Mouse (Mus musculus): Measurements from ENCODE around the gene Ntm. TPM values are rescaled to one million over a fixed set of nuclear protein-coding genes. Genes with fewer than 3 reads are reported as not detected.

Ntm gene
- polyA plus RNA-seq, 1 experiment from 2014 or later: 267 TPM

- no peak overlapping the region for H3K27ac ChIP-seq (ENCODE audit: low read length)
- H3K4me1 ChIP-seq (ENCODE audit: control insufficient read depth, insufficient read depth, low read length): 0 out of 2 replicates have a peak, but pooled peaks cover under 1% of the 10 kb centered on the region
- no peaks in the 10 kb centered on the region for H3K27me3 ChIP-seq (ENCODE audit: control insufficient read depth, insufficient read depth, low read depth, low read length)
- no peaks in the 10 kb centered on the region for H3K9me3 ChIP-seq (replicated peaks; ENCODE audit: control insufficient read depth, low read length, poor library complexity, severe bottlenecking)
- no peak overlapping the region for H3K4me3 ChIP-seq (ENCODE audit: low read depth, low read length)
- no peak overlapping the region for H3K9ac ChIP-seq (ENCODE audit: low read depth, low read length)
- WGBS: 60% methylated on average over 10 of the region's 10 CpGs
- H3K36me3 ChIP-seq (ENCODE audit: control insufficient read depth, insufficient read depth, low read length): no peaks in the 10 kb centered on the region
- no peak for ATAC-seq
- no peak overlapping the region for H3K4me2 ChIP-seq (ENCODE audit: low read length)
Observed at GRCm38 (mm10) chr9:29791199-29791915, 171.6 kb downstream of the Ntm start.

GRCm38 (mm10) chr9:29790017-29790416 lies 172.9 kb downstream of the Ntm start:
- no peaks in the 10 kb centered on the region for H3K4me1 ChIP-seq (ENCODE audit: control insufficient read depth, insufficient read depth, low read length)
- no peak overlapping the region for H3K27ac ChIP-seq (ENCODE audit: low read length)
- H3K9ac ChIP-seq (ENCODE audit: low read depth, low read length): no peak overlapping the region
- H3K4me3 ChIP-seq (ENCODE audit: low read depth, low read length): no peak overlapping the region
- 86% methylated on average over 4 of the region's 4 CpGs for WGBS
- no peaks in the 10 kb centered on the region for H3K27me3 ChIP-seq (ENCODE audit: control insufficient read depth, insufficient read depth, low read depth, low read length)
- H3K4me2 ChIP-seq (ENCODE audit: low read length): no peak overlapping the region
- ATAC-seq: no peak
- H3K9me3 ChIP-seq (replicated peaks; ENCODE audit: control insufficient read depth, low read length, poor library complexity, severe bottlenecking): no peaks in the 10 kb centered on the region
- no peaks in the 10 kb centered on the region for H3K36me3 ChIP-seq (ENCODE audit: control insufficient read depth, insufficient read depth, low read length)

GRCm38 (mm10) chr9:29788855-29789254 lies 174.1 kb downstream of the Ntm start:
- ATAC-seq: no peak
- Histone ChIP-seq H3K4me2 (ENCODE audit: low read length) (no peak overlapping the region), H3K4me3 (ENCODE audit: low read depth, low read length) (no peak overlapping the region), H3K9me3 (replicated peaks; ENCODE audit: control insufficient read depth, low read length, poor library complexity, severe bottlenecking) (no peaks in the 10 kb centered on the region), H3K27ac (ENCODE audit: low read length) (no peak overlapping the region), H3K36me3 (ENCODE audit: control insufficient read depth, insufficient read depth, low read length) (no peaks in the 10 kb centered on the region), H3K9ac (ENCODE audit: low read depth, low read length) (no peak overlapping the region), H3K4me1 (ENCODE audit: control insufficient read depth, insufficient read depth, low read length) (no peaks in the 10 kb centered on the region), H3K27me3 (ENCODE audit: control insufficient read depth, insufficient read depth, low read depth, low read length) (no peaks in the 10 kb centered on the region)
- 90% methylated on average over 9 of the region's 9 CpGs for WGBS

GRCm38 (mm10) chr9:29787408-29787807 lies 175.5 kb downstream of the Ntm start:
- Histone ChIP-seq H3K36me3 (ENCODE audit: control insufficient read depth, insufficient read depth, low read length) (no peaks in the 10 kb centered on the region), H3K9me3 (replicated peaks; ENCODE audit: control insufficient read depth, low read length, poor library complexity, severe bottlenecking) (no peaks in the 10 kb centered on the region), H3K27ac (ENCODE audit: low read length) (no peak overlapping the region), H3K9ac (ENCODE audit: low read depth, low read length) (no peak overlapping the region), H3K4me3 (ENCODE audit: low read depth, low read length) (no peak overlapping the region), H3K27me3 (ENCODE audit: control insufficient read depth, insufficient read depth, low read depth, low read length) (no peaks in the 10 kb centered on the region), H3K4me1 (ENCODE audit: control insufficient read depth, insufficient read depth, low read length) (no peaks in the 10 kb centered on the region), H3K4me2 (ENCODE audit: low read length) (no peak overlapping the region)
- 85% methylated on average over 4 of the region's 4 CpGs for WGBS
- ATAC-seq: no peak

- WGBS: 91% methylated on average over 4 of the region's 4 CpGs
- Histone ChIP-seq H3K36me3 (ENCODE audit: control insufficient read depth, insufficient read depth, low read length) (no peaks in the 10 kb centered on the region), H3K9me3 (replicated peaks; ENCODE audit: control insufficient read depth, low read length, poor library complexity, severe bottlenecking) (no peaks in the 10 kb centered on the region), H3K4me1 (ENCODE audit: control insufficient read depth, insufficient read depth, low read length) (no peaks in the 10 kb centered on the region), H3K9ac (ENCODE audit: low read depth, low read length) (no peak overlapping the region), H3K4me3 (ENCODE audit: low read depth, low read length) (no peak overlapping the region), H3K27me3 (ENCODE audit: control insufficient read depth, insufficient read depth, low read depth, low read length) (no peaks in the 10 kb centered on the region), H3K27ac (ENCODE audit: low read length) (no peak overlapping the region), H3K4me2 (ENCODE audit: low read length) (no peak overlapping the region)
- no peak for ATAC-seq
Observed at GRCm38 (mm10) chr9:29782697-29783096, 180.2 kb downstream of the Ntm start.

GRCm38 (mm10) chr9:29779739-29780138 lies 183.2 kb downstream of the Ntm start:
- no peak overlapping the region for H3K27ac ChIP-seq (ENCODE audit: low read length)
- no peak overlapping the region for H3K9ac ChIP-seq (ENCODE audit: low read depth, low read length)
- H3K4me3 ChIP-seq (ENCODE audit: low read depth, low read length): no peak overlapping the region
- H3K36me3 ChIP-seq (ENCODE audit: control insufficient read depth, insufficient read depth, low read length): no peaks in the 10 kb centered on the region
- H3K4me1 ChIP-seq (ENCODE audit: control insufficient read depth, insufficient read depth, low read length): no peaks in the 10 kb centered on the region
- 82% methylated on average over 7 of the region's 7 CpGs for WGBS
- no peaks in the 10 kb centered on the region for H3K27me3 ChIP-seq (ENCODE audit: control insufficient read depth, insufficient read depth, low read depth, low read length)
- ATAC-seq: no peak
- H3K4me2 ChIP-seq (ENCODE audit: low read length): no peak overlapping the region
- H3K9me3 ChIP-seq (replicated peaks; ENCODE audit: control insufficient read depth, low read length, poor library complexity, severe bottlenecking): no peaks in the 10 kb centered on the region

GRCm38 (mm10) chr9:29776951-29777350 lies 186.0 kb downstream of the Ntm start:
- H3K27me3 ChIP-seq (ENCODE audit: control insufficient read depth, insufficient read depth, low read depth, low read length): no peaks in the 10 kb centered on the region
- no peak overlapping the region for H3K4me3 ChIP-seq (ENCODE audit: low read depth, low read length)
- no peak overlapping the region for H3K9ac ChIP-seq (ENCODE audit: low read depth, low read length)
- peaks cover 4% of the 10 kb centered on the region; the same call in 1 of the 2 replicates for H3K4me1 ChIP-seq (ENCODE audit: control insufficient read depth, insufficient read depth, low read length)
- no peak overlapping the region for H3K27ac ChIP-seq (ENCODE audit: low read length)
- H3K36me3 ChIP-seq (ENCODE audit: control insufficient read depth, insufficient read depth, low read length): no peaks in the 10 kb centered on the region
- H3K4me2 ChIP-seq (ENCODE audit: low read length): no peak overlapping the region
- ATAC-seq: no peak
- WGBS: 91% methylated on average over 3 of the region's 3 CpGs
- no peaks in the 10 kb centered on the region for H3K9me3 ChIP-seq (replicated peaks; ENCODE audit: control insufficient read depth, low read length, poor library complexity, severe bottlenecking)

GRCm38 (mm10) chr9:29776542-29776941 lies 186.4 kb downstream of the Ntm start:
- no peaks in the 10 kb centered on the region for H3K27me3 ChIP-seq (ENCODE audit: control insufficient read depth, insufficient read depth, low read depth, low read length)
- H3K9ac ChIP-seq (ENCODE audit: low read depth, low read length): no peak overlapping the region
- no peaks in the 10 kb centered on the region for H3K36me3 ChIP-seq (ENCODE audit: control insufficient read depth, insufficient read depth, low read length)
- H3K4me2 ChIP-seq (ENCODE audit: low read length): no peak overlapping the region
- no peaks in the 10 kb centered on the region for H3K9me3 ChIP-seq (replicated peaks; ENCODE audit: control insufficient read depth, low read length, poor library complexity, severe bottlenecking)
- H3K4me3 ChIP-seq (ENCODE audit: low read depth, low read length): no peak overlapping the region
- H3K4me1 ChIP-seq (ENCODE audit: control insufficient read depth, insufficient read depth, low read length): peaks cover 7% of the 10 kb centered on the region; the same call in 1 of the 2 replicates
- ATAC-seq: no peak
- no peak overlapping the region for H3K27ac ChIP-seq (ENCODE audit: low read length)
- WGBS: 80% methylated on average over 4 of the region's 4 CpGs

- Histone ChIP-seq H3K27ac (ENCODE audit: low read length) (no peak overlapping the region), H3K27me3 (ENCODE audit: control insufficient read depth, insufficient read depth, low read depth, low read length) (no peaks in the 10 kb centered on the region), H3K9me3 (replicated peaks; ENCODE audit: control insufficient read depth, low read length, poor library complexity, severe bottlenecking) (no peaks in the 10 kb centered on the region), H3K4me2 (ENCODE audit: low read length) (no peak overlapping the region), H3K4me3 (ENCODE audit: low read depth, low read length) (no peak overlapping the region), H3K36me3 (ENCODE audit: control insufficient read depth, insufficient read depth, low read length) (no peaks in the 10 kb centered on the region), H3K4me1 (ENCODE audit: control insufficient read depth, insufficient read depth, low read length) (peaks cover 8% of the 10 kb centered on the region; the same call in 1 of the 2 replicates), H3K9ac (ENCODE audit: low read depth, low read length) (no peak overlapping the region)
- 92% methylated on average over 4 of the region's 4 CpGs for WGBS
- no peak for ATAC-seq
Observed at GRCm38 (mm10) chr9:29776030-29776429, 186.9 kb downstream of the Ntm start.
